Mouse (Mus musculus) CH12.LX (cell line): ENCODE measurements around the gene Ccdc8. TPM values are rescaled to one million over a fixed set of nuclear protein-coding genes. Genes with fewer than 3 reads are reported as not detected.

ENCODE experiments used
- DNase-seq: peaks from one replicate; pipeline ENCODE4 v3.0.0-alpha.2; 2013; ENCODE audit errors: extremely low read depth
- H3K27ac ChIP-seq: 2 replicates; pipeline ENCODE4 v1.5.1; 2012; ENCODE audit warnings: low read depth, mild to moderate bottlenecking, control low read depth, moderate library complexity; ENCODE audit not compliant: insufficient read depth
- H3K27me3 ChIP-seq: replicated peaks from 2 replicates; pipeline ENCODE3; 2012; ENCODE audit warnings: inconsistent platforms
- H3K36me3 ChIP-seq, 2 experiments: replicated peaks in 1 of 2; 2 replicates each; pipeline versions ENCODE3 to v1.6.1; 2012; ENCODE audit warnings: inconsistent platforms in 1 of 2, low read length in 1 of 2, mild to moderate bottlenecking in 1 of 2, mixed read lengths in 1 of 2, moderate library complexity in 1 of 2; ENCODE audit not compliant: control insufficient read depth in 1 of 2, insufficient read depth in 1 of 2
- H3K4me1 ChIP-seq, 2 experiments: 2 replicates each; pipeline ENCODE4 v1.6.1; 2012; ENCODE audit warnings: inconsistent platforms in 1 of 2, moderate library complexity in 1 of 2; ENCODE audit not compliant: insufficient read depth in 2 of 2, control insufficient read depth in 1 of 2
- H3K4me2 ChIP-seq: 2 replicates; pipeline ENCODE4 v1.6.1; 2012; ENCODE audit warnings: low read depth, mild to moderate bottlenecking, control low read depth; ENCODE audit not compliant: poor library complexity, insufficient read depth, severe bottlenecking
- H3K4me3 ChIP-seq, 3 experiments: fragments of 150-350 bp in 1 of 3; sonication (generic) in 1 of 3; replicated peaks in 1 of 3; 2 replicates each; pipeline versions ENCODE3 to v1.5.1; 2011 to 2012; ENCODE audit warnings: low read depth in 2 of 3, low read length in 2 of 3, mild to moderate bottlenecking in 2 of 3, moderate library complexity in 2 of 3, control low read depth in 1 of 3, improper control_type of control experiment in 1 of 3, inconsistent platforms in 1 of 3, mixed read lengths in 1 of 3; ENCODE audit not compliant: poor library complexity in 1 of 3
- H3K79me2 ChIP-seq: replicated peaks from 2 replicates; pipeline ENCODE4 v1.6.1; 2012; ENCODE audit warnings: mild to moderate bottlenecking, moderate library complexity; ENCODE audit not compliant: control insufficient read depth, poor library complexity, insufficient read depth, severe bottlenecking; ENCODE audit errors: extremely low read depth
- H3K9ac ChIP-seq: 2 replicates; pipeline ENCODE4 v1.6.1; 2012; ENCODE audit warnings: low read depth, mild to moderate bottlenecking, control low read depth, moderate library complexity; ENCODE audit not compliant: insufficient read depth
- H3K9me3 ChIP-seq: replicated peaks from 2 replicates; pipeline ENCODE3; 2012; ENCODE audit warnings: low read length, inconsistent platforms, mixed read lengths
- CHD1 ChIP-seq: IDR thresholded peaks from 2 replicates; pipeline ENCODE4 v1.6.1; 2012; ENCODE audit warnings: low read depth, low read length, improper control_type of control experiment, inconsistent platforms
- CHD2 ChIP-seq: IDR thresholded peaks from 2 replicates; pipeline ENCODE4 v1.6.1; 2011; ENCODE audit warnings: low read length, improper control_type of control experiment
- CTCF ChIP-seq, 2 experiments: IDR thresholded peaks in 1 of 2; conservative IDR thresholded peaks in 1 of 2; 2 replicates each; pipeline ENCODE4 v1.5.1; 2011 to 2012; ENCODE audit warnings: low read depth in 2 of 2, low read length in 2 of 2, improper control_type of control experiment in 1 of 2, inconsistent platforms in 1 of 2, mild to moderate bottlenecking in 1 of 2, moderate library complexity in 1 of 2
- E2F4 ChIP-seq: IDR thresholded peaks from 2 replicates; pipeline ENCODE4 v1.6.1; 2011; ENCODE audit warnings: low read depth, low read length, improper control_type of control experiment; ENCODE audit not compliant: insufficient replicate concordance
- ELF1 ChIP-seq: IDR thresholded peaks from 2 replicates; pipeline ENCODE4 v1.6.1; 2014; ENCODE audit warnings: low read depth, mild to moderate bottlenecking, inconsistent platforms, low read length, improper control_type of control experiment
- ETS1 ChIP-seq: conservative IDR thresholded peaks from 2 replicates; pipeline ENCODE4 v1.6.1; 2012; ENCODE audit warnings: low read depth, mild to moderate bottlenecking, inconsistent platforms, low read length, improper control_type of control experiment, moderate library complexity
- GABPA ChIP-seq: IDR thresholded peaks from 2 replicates; pipeline ENCODE4 v1.6.1; 2012; ENCODE audit warnings: low read depth, low read length, improper control_type of control experiment, inconsistent platforms; ENCODE audit not compliant: insufficient replicate concordance
- IRF4 ChIP-seq: IDR thresholded peaks from 2 replicates; pipeline ENCODE4 v1.6.1; 2014; ENCODE audit warnings: low read depth, mild to moderate bottlenecking, inconsistent platforms, low read length, improper control_type of control experiment
- JUN ChIP-seq: IDR thresholded peaks from 2 replicates; pipeline ENCODE4 v1.6.1; 2011; ENCODE audit warnings: low read depth, mild to moderate bottlenecking, low read length, improper control_type of control experiment, moderate library complexity; ENCODE audit not compliant: insufficient read depth
- JUND ChIP-seq: conservative IDR thresholded peaks from 2 replicates; pipeline ENCODE4 v1.6.1; 2011; ENCODE audit warnings: low read depth, low read length, improper control_type of control experiment
- KAT2A ChIP-seq: IDR thresholded peaks from 2 replicates; pipeline ENCODE4 v1.6.1; 2012; ENCODE audit warnings: low read length, improper control_type of control experiment, inconsistent platforms; ENCODE audit not compliant: insufficient replicate concordance
- MAFK ChIP-seq: IDR thresholded peaks from 2 replicates; pipeline ENCODE4 v1.6.1; 2011; ENCODE audit warnings: low read length, improper control_type of control experiment; ENCODE audit not compliant: insufficient replicate concordance
- MAX ChIP-seq: IDR thresholded peaks from 2 replicates; pipeline ENCODE4 v1.6.1; 2011; ENCODE audit warnings: low read length, improper control_type of control experiment
- MAZ ChIP-seq: IDR thresholded peaks from 2 replicates; pipeline ENCODE4 v1.6.1; 2012; ENCODE audit warnings: low read depth, mild to moderate bottlenecking, inconsistent platforms, low read length, improper control_type of control experiment, moderate library complexity
- MEF2A ChIP-seq: IDR thresholded peaks from 2 replicates; pipeline ENCODE4 v1.6.1; 2014; ENCODE audit warnings: low read depth, mild to moderate bottlenecking, inconsistent platforms, low read length, improper control_type of control experiment, borderline replicate concordance
- MXI1 ChIP-seq: IDR thresholded peaks from 2 replicates; pipeline ENCODE4 v1.6.1; 2011; ENCODE audit warnings: mild to moderate bottlenecking, low read depth, low read length, improper control_type of control experiment
- MYC ChIP-seq: IDR thresholded peaks from 2 replicates; pipeline ENCODE4 v1.6.1; 2011; ENCODE audit warnings: low read depth, mild to moderate bottlenecking, improper control_type of control experiment, low read length
- NELFE ChIP-seq: IDR thresholded peaks from 2 replicates; pipeline ENCODE4 v1.6.1; 2011; ENCODE audit warnings: low read depth, low read length, improper control_type of control experiment
- NRF1 ChIP-seq: IDR thresholded peaks from 2 replicates; pipeline ENCODE4 v1.6.1; 2014; ENCODE audit warnings: low read depth, mild to moderate bottlenecking, inconsistent platforms, low read length, improper control_type of control experiment, moderate library complexity
- PAX5 ChIP-seq: IDR thresholded peaks from 2 replicates; pipeline ENCODE4 v1.6.1; 2012; ENCODE audit warnings: low read length, inconsistent platforms, mixed read lengths
- POLR2A ChIP-seq: IDR thresholded peaks from 2 replicates; pipeline ENCODE4 v1.6.1; 2011; ENCODE audit warnings: low read depth, mild to moderate bottlenecking, improper control_type of control experiment, low read length
- POLR2AphosphoS2 ChIP-seq: IDR thresholded peaks from 2 replicates; pipeline ENCODE4 v1.6.1; 2011; ENCODE audit warnings: low read depth, low read length, improper control_type of control experiment
- SIN3A ChIP-seq: IDR thresholded peaks from 2 replicates; pipeline ENCODE4 v1.6.1; 2012; ENCODE audit warnings: low read length, improper control_type of control experiment, inconsistent platforms
- SMC3 ChIP-seq: IDR thresholded peaks from 2 replicates; pipeline ENCODE4 v1.6.1; 2011; ENCODE audit warnings: low read depth, low read length, improper control_type of control experiment
- TBP ChIP-seq: conservative IDR thresholded peaks from 2 replicates; pipeline ENCODE4 v1.6.1; 2011; ENCODE audit warnings: low read depth, low read length, improper control_type of control experiment
- TCF12 ChIP-seq: IDR thresholded peaks from 2 replicates; pipeline ENCODE4 v1.6.1; 2014; ENCODE audit warnings: low read depth, mild to moderate bottlenecking, inconsistent platforms, low read length, improper control_type of control experiment
- USF1 ChIP-seq: IDR thresholded peaks from 2 replicates; pipeline ENCODE4 v1.6.1; 2014; ENCODE audit warnings: low read depth, mild to moderate bottlenecking, inconsistent platforms, low read length, improper control_type of control experiment
- USF2 ChIP-seq: conservative IDR thresholded peaks from 2 replicates; pipeline ENCODE4 v1.6.1; 2011; ENCODE audit warnings: low read depth, low read length, improper control_type of control experiment
- ZC3H11A ChIP-seq: IDR thresholded peaks from 2 replicates; pipeline ENCODE4 v1.6.1; 2012; ENCODE audit warnings: low read depth, mild to moderate bottlenecking, inconsistent platforms, low read length, improper control_type of control experiment
- ZKSCAN1 ChIP-seq: IDR thresholded peaks from 2 replicates; pipeline ENCODE4 v1.6.1; 2012; ENCODE audit warnings: low read depth, inconsistent platforms, low read length, improper control_type of control experiment, borderline replicate concordance
- ZMIZ1 ChIP-seq: IDR thresholded peaks from 2 replicates; pipeline ENCODE4 v1.6.1; 2012; ENCODE audit warnings: low read depth, mild to moderate bottlenecking, inconsistent platforms, low read length, improper control_type of control experiment
- ZNF384 ChIP-seq: IDR thresholded peaks from 2 replicates; pipeline ENCODE4 v1.6.1; 2012; ENCODE audit warnings: low read depth, low read length, improper control_type of control experiment, inconsistent platforms
- dilution Hi-C: fragments of 300-500 bp; cut with MboI; formaldehyde crosslinking; loops from 2 replicates; pipeline ENCODE4 v1.14.3; 2020; ENCODE audit warnings: low sequenced_read_pairs; ENCODE audit not compliant: extremely low pct_unique_long_range_greater_than_20kb, extremely low pct_ligation_motif_present
- in situ Hi-C: fragments of 300-500 bp; cut with MboI; formaldehyde crosslinking; loops from 3 replicates; pipeline ENCODE4 v1.14.3; 2019; ENCODE audit warnings: low sequenced_read_pairs, low pct_ligation_motif_present, low pct_unique_long_range_greater_than_20kb, mixed read lengths
- polyA plus RNA-seq: library from polyadenylated mRNA; unstranded; fragments of >175 nt; gene quantifications from 2 replicates; pipeline ENCODE4 v1.2.1, GENCODE M21; 2012; ENCODE audit warnings: low read depth; ENCODE audit not compliant: insufficient read length
- total RNA-seq, 2 experiments: library from RNA; depleted of rRNA; stranded (reverse); fragments of 300-350 nt in 1 of 2; fragments of >200 nt in 1 of 2; gene quantifications; 2 replicates each; pipeline ENCODE4 v1.2.3; 2012 to 2014

Ccdc8 gene
- total and polyA plus RNA-seq, 3 experiments = 0.04 to 0.16 TPM; not detected in 1

DNA sequence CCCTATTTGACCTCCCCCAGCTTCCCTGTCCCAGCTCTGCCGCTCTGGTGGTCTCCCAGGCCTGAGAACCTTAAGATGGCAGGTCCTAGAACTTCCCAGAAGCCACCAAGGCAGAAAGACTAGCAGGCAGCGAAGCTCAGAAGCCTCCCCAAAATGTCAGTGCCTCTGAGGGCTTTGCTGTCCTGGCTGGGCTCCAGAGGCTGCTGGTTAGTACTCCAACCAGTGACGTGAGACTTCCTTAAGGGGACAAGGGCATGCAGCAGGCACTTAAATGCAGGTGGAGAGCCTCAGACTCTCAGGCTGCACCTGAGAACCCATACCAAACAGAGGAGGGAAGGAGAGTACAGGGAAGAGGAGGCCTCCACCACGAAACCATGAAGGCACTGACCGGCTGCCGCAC lies 31.6 kb downstream of the Ccdc8 start:
- Histone ChIP-seq H3K79me2 (peaks cover 65% of the 10 kb centered on the region), H3K4me3 (peak overlapping the region; percentile 50 to 94 (median 80))
- in situ Hi-C loops = no loop called here
- TF ChIP-seq JUN (no peak), TCF12 (no peak), SMC3 (no peak), MAX (no peak)
- TF ChIP-seq, all 38 proteins: peak for 0
- Histone ChIP-seq H3K4me1 (peaks cover 20 to 61% of the 10 kb centered on the region in 2 experiments), H3K4me2 (peak overlapping the region; percentile 95), H3K9ac (peak overlapping the region; percentile 47; the same call in 1 of the 2 replicates), H3K27ac (peak overlapping the region; percentile 50; the same call in 1 of the 2 replicates), H3K9me3 (no peaks in the 10 kb centered on the region), H3K36me3 (peaks cover 46 to 57% of the 10 kb centered on the region in 2 experiments), H3K27me3 (peaks cover 3% of the 10 kb centered on the region)
- DNase-seq = no peak
- dilution Hi-C loops = no loop called here

DNA sequence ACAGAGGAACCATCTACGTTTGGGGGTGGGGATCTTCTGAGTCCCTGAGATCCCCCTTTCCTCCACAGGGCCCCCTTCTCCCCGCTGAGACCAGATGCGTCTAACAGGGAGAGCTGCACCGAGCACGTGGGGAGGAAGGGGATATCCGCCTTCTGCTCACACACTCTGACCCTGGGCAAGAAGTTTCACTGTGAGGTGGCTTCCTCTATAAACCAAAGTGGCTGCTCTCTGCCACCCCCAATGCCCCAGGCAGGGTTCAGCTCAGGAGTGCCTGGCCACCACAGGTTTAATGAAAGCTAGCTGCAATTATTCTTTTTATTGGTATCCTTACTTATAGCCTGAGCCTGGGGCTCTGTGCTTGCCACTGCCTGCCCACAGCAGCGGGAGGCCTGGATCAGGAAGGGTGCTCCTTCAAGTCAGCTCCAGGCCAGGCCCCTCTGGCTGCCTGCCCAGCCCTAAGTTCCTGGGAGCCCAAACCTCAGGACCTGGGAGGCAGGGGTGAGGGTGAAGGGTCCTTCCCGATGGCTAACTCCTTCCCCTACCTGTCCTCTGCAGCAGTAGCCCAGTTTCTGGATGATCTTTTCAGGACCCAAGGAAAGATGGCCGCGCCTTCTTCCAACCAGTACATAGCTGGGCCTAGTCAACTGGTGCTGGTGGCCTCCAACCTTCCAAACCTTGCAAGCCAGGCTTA lies 32.5 kb downstream of the Ccdc8 start:
- DNase-seq = peak; percentile 46
- H3K27me3 ChIP-seq = peaks cover 4% of the 10 kb centered on the region
- H3K9ac ChIP-seq = peak overlapping the region; percentile 47
- H3K27ac ChIP-seq = peak overlapping the region; percentile 50
- H3K4me3 ChIP-seq = peak overlapping the region; percentile 80 to 94 (median 94)
- H3K79me2 ChIP-seq = peaks cover 60% of the 10 kb centered on the region
- peaks cover 20 to 61% of the 10 kb centered on the region in 2 experiments for H3K4me1 ChIP-seq
- peaks cover 38 to 49% of the 10 kb centered on the region in 2 experiments for H3K36me3 ChIP-seq
- H3K9me3 ChIP-seq = no peaks in the 10 kb centered on the region
- dilution Hi-C loops = no loop called here
- peak overlapping the region; percentile 95 for H3K4me2 ChIP-seq
- in situ Hi-C loops = no loop called here
- TF ChIP-seq CTCF (conservative IDR thresholded peaks at IDR 0.05 in 1 of 2, IDR thresholded peaks at IDR 0.05 in 1 of 2; ENCODE audit: low read depth in 2 of 2, low read length in 2 of 2) (no peak), SIN3A (no peak; the same call in 1 of the 2 replicates), GABPA (no peak), ZMIZ1 (no peak), SMC3 (no peak), POLR2AphosphoS2 (no peak), CHD1 (no peak), E2F4 (no peak), ZKSCAN1 (no peak), IRF4 (no peak), USF2 (no peak), MAX (peak; percentile 94), MAZ (no peak), MXI1 (peak; percentile 92), POLR2A (peak; percentile 52), MYC (peak; percentile 94), JUN (no peak), KAT2A (no peak), ZNF384 (no peak), MEF2A (no peak), USF1 (peak; percentile 33; the same call in 1 of the 2 replicates), CHD2 (no peak), ELF1 (no peak), ZC3H11A (no peak), JUND (no peak), ETS1 (no peak), MAFK (no peak), TBP (no peak), NRF1 (no peak), PAX5 (no peak), TCF12 (no peak), NELFE (no peak)
